25 mouse cellular contexts compared by ENCODE assay signal in the genomic region with DNA sequence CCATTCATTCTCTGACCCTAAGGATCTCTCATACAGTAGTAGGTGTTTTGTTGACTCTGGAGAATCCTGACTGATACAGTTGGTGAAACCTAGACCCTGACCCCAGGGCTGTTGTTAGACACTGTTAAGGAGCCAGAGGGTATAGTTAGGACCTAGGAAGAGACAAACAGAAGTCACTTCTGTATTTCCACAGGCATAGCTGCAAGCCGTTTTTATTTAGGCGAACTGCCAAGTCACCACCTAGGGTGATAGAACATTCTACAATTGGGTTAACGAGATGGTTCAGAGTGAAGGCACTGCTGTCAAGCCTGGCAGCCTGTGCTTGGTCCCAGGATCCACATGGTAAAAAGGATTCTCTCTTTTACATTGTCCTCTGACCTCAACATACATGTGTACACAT. TPM values are rescaled to one million over a fixed set of nuclear protein-coding genes. Genes with fewer than 3 reads are reported as not detected.
DNase-seq lines count a peak whose midpoint lies in the region; ATAC-seq and TF ChIP-seq lines count a peak whose summit lies in the region.
"Had no signal": no experiment of that assay in that cellular context is flagged by ENCODE, and none has a peak within 500 bp of the region (broad histone marks: within the 10 kb centered on the region; RNA-seq: fewer than 3 reads in every experiment).

No protein-coding gene starts in this region.

- no peak overlapping the region for H3K27ac ChIP-seq in midbrain, postnatal 0 days (ENCODE audit: low read depth, low read length)
- no peak overlapping the region for H3K27ac ChIP-seq in midbrain, embryonic 10.5 days (replicated peaks)
- H3K27ac ChIP-seq: forebrain, embryonic 10.5 days; forebrain, embryonic 13.5 days; hindbrain, embryonic 14.5 days; hindbrain, postnatal 0 days had no signal

- WGBS in midbrain, postnatal 0 days: 63% methylated on average over 3 of the region's 3 CpGs
- WGBS in midbrain, embryonic 10.5 days: 89% methylated on average over 3 of the region's 3 CpGs

- H3K9ac ChIP-seq in midbrain, postnatal 0 days (replicated peaks; ENCODE audit: low read length, poor library complexity, severe bottlenecking): no peak overlapping the region
- H3K9ac ChIP-seq: forebrain, embryonic 13.5 days; hindbrain, embryonic 14.5 days had no signal

- no peak for ATAC-seq in midbrain, postnatal 0 days (ENCODE audit: low FRiP score)
- ATAC-seq in megakaryocyte progenitor cell, adult 5-6 weeks (replicated peaks; ENCODE audit: poor library complexity): peak; percentile 47
- ATAC-seq: activated CD4-positive, CD25-positive, alpha-beta regulatory T cell, adult 4 months; forebrain, embryonic 13.5 days; forebrain, embryonic 16.5 days; hindbrain, postnatal 0 days; inflammation-experienced regulatory T-cells, adult 6 months had no signal

- H3K27me3 ChIP-seq in midbrain, postnatal 0 days (ENCODE audit: insufficient read depth, low read length): no peaks in the 10 kb centered on the region
- H3K27me3 ChIP-seq in midbrain, embryonic 10.5 days (ENCODE audit: low read depth, poor library complexity, severe bottlenecking): no peaks in the 10 kb centered on the region
- H3K27me3 ChIP-seq: forebrain, embryonic 13.5 days had no signal

- H3K36me3 ChIP-seq in midbrain, postnatal 0 days (ENCODE audit: insufficient read depth, low read length): no peaks in the 10 kb centered on the region
- H3K36me3 ChIP-seq in midbrain, embryonic 10.5 days: no peaks in the 10 kb centered on the region
- H3K36me3 ChIP-seq: forebrain, embryonic 10.5 days had no signal

- DNase-seq in cerebellum, postnatal 10 days: peak; percentile 27 to 33
- DNase-seq in cerebellum, adult 11-12 months: no peak
- peak; percentile 9 for DNase-seq in midbrain, postnatal 0 days (ENCODE audit: low spot score)
- DNase-seq in midbrain, embryonic 10.5 days (ENCODE audit: low spot score): no peak
- no peak for DNase-seq in liver
- no peak for DNase-seq in kidney, adult 8-10 months
- DNase-seq: adrenal gland, postnatal 10 days; adrenal gland, postnatal 36 days; cerebellum, adult 2 months; cerebellum, adult 9-11 months; cerebellum, postnatal 36 days; gastrocnemius, postnatal 10 days; gastrocnemius, postnatal 36 days; heart, postnatal 10 days; heart, postnatal 36 days had no signal

- H3K4me1 ChIP-seq in midbrain, postnatal 0 days (ENCODE audit: insufficient read depth, low read length): no peaks in the 10 kb centered on the region
- no peaks in the 10 kb centered on the region for H3K4me1 ChIP-seq in midbrain, embryonic 10.5 days
- H3K4me1 ChIP-seq: forebrain, embryonic 10.5 days; forebrain, embryonic 13.5 days had no signal

- no peak overlapping the region for H3K4me2 ChIP-seq in midbrain, postnatal 0 days (ENCODE audit: low read depth, low read length, poor library complexity, severe bottlenecking)
- H3K4me2 ChIP-seq: forebrain, embryonic 13.5 days; heart, embryonic 11.5 days; hindbrain, embryonic 14.5 days had no signal

- TF ChIP-seq CTCF in midbrain, postnatal 0 days (IDR thresholded peaks at IDR 0.05): no peak

- H3K4me3 ChIP-seq in midbrain, postnatal 0 days (ENCODE audit: low read depth, low read length): no peak overlapping the region
- no peak overlapping the region for H3K4me3 ChIP-seq in midbrain, embryonic 10.5 days
- H3K4me3 ChIP-seq: forebrain, embryonic 10.5 days; forebrain, embryonic 13.5 days had no signal

- H3K9me3 ChIP-seq in midbrain, postnatal 0 days (ENCODE audit: low read length): no peaks in the 10 kb centered on the region
- H3K9me3 ChIP-seq in midbrain, embryonic 10.5 days (replicated peaks): no peaks in the 10 kb centered on the region
- H3K9me3 ChIP-seq: forebrain, embryonic 10.5 days; forebrain, embryonic 13.5 days had no signal

RNA-seq across cellular contexts. Expression of a gene that starts 6.3 kb away (rescaled TPM):
- 5.7 and 8.6 TPM in 2 replicates for total RNA-seq in midbrain, postnatal 0 days (2014; rRNA removed)
- polyA plus RNA-seq in midbrain, postnatal 0 days (2015; fragmentation: Nextera tagmentation; extraction: Ambion mirVana): 3.7 and 4.0 TPM in 2 replicates
- polyA plus RNA-seq in midbrain, embryonic 10.5 days (2016; fragmentation: Nextera tagmentation; extraction: Ambion mirVana): 1.6 and 1.8 TPM in 2 replicates
- 0.10 and 0.20 TPM in 2 replicates for total RNA-seq in megakaryocyte progenitor cell, adult 5-6 weeks (2015)
- not detected in 2 replicates for total RNA-seq in megakaryocyte progenitor cell, adult 5-6 weeks (2017)
- total RNA-seq: granulocyte monocyte progenitor cell, adult 5-6 weeks had no signal

RNA-seq across cellular contexts. Expression of a gene that starts 48.0 kb away (rescaled TPM):
- total RNA-seq in midbrain, postnatal 0 days (2014; rRNA removed): 13.1 and 18.5 TPM in 2 replicates
- 5.1 and 5.9 TPM in 2 replicates for polyA plus RNA-seq in midbrain, postnatal 0 days (2015; fragmentation: Nextera tagmentation; extraction: Ambion mirVana)
- polyA plus RNA-seq in midbrain, embryonic 10.5 days (2016; fragmentation: Nextera tagmentation; extraction: Ambion mirVana): 30.9 and 37.4 TPM in 2 replicates
- 58.0 and 62.3 TPM in 2 replicates for total RNA-seq in megakaryocyte progenitor cell, adult 5-6 weeks (2015)
- 103 and 121 TPM in 2 replicates for total RNA-seq in megakaryocyte progenitor cell, adult 5-6 weeks (2017)

Comparison
In these comparisons a context has a peak if more than half of its experiments do, and no peak if none do; other contexts are left out.
1. DNase-seq: peak in cerebellum, postnatal 10 days (2 of 2) and midbrain, postnatal 0 days (single experiment); none in cerebellum, adult 11-12 months (single experiment), midbrain, embryonic 10.5 days (single experiment), liver (single experiment) and kidney, adult 8-10 months (0 of 2).